Mouse (Mus musculus) liver, embryonic 14.5 days (tissue): ENCODE results near the gene Surf6.

Source experiments
- CTCF ChIP-seq: IDR thresholded peaks from 2 replicates; pipeline ENCODE4 v1.5.1; 2016; ENCODE audit warnings: antibody characterized with exemption, low read depth, control low read depth
- EP300 ChIP-seq: IDR thresholded peaks from 2 replicates; pipeline ENCODE4 v1.6.1; 2016; ENCODE audit warnings: antibody characterized with exemption, low read depth

DNA sequence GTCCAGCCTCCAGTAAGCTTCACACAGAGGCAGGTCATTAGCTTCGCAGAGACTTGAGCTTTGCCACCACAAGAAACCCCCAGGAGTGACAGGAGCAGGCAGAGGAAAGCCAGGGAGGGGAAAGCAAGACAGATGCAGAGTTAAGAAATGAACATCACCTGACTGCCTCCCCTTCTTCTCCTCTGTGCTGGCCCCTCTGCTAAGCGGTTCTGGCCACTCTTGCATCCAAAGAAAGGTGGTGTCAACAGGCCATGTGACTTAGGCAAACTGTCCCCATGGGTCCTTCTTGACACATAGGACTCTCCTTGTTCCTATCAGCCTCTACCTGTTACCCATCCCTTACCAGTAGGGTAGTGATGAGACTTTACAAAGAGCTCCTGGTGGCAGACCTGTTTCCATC, 3.3 kb upstream of the Surf6 start:
- TF ChIP-seq CTCF (no peak), EP300 (no peak)
